Mouse (Mus musculus) liver, adult 2 months (tissue): Measurements from ENCODE around the gene Zfp775. TPM values are rescaled to one million over a fixed set of nuclear protein-coding genes. Genes with fewer than 3 reads are reported as not detected.

Experiments
- DNase-seq: peaks from one replicate; pipeline ENCODE4 v3.0.0-alpha.2; 2011; ENCODE audit warnings: low read depth, low spot score; ENCODE audit errors: extremely low read depth
- H3K27ac ChIP-seq: fragments of 200-500 bp; replicated peaks from 2 replicates; pipeline ENCODE4 v1.5.1; 2012; ENCODE audit warnings: low read depth, mild to moderate bottlenecking, control low read depth, inconsistent platforms, low read length; ENCODE audit not compliant: insufficient read depth
- H3K27me3 ChIP-seq: fragments of 200-500 bp; 2 replicates; pipeline ENCODE4 v1.6.1; 2012; ENCODE audit warnings: mild to moderate bottlenecking, moderate library complexity, low read length, inconsistent platforms; ENCODE audit not compliant: control insufficient read depth, insufficient read depth
- H3K36me3 ChIP-seq: fragments of 200-500 bp; 2 replicates; pipeline ENCODE4 v1.6.1; 2012; ENCODE audit warnings: low read length, inconsistent platforms; ENCODE audit not compliant: control insufficient read depth, insufficient read depth
- H3K4me1 ChIP-seq: fragments of 200-500 bp; 2 replicates; pipeline ENCODE4 v1.6.1; 2011; ENCODE audit warnings: low read length; ENCODE audit not compliant: control insufficient read depth, insufficient read depth
- H3K4me3 ChIP-seq: fragments of 200-500 bp; 2 replicates; pipeline ENCODE4 v1.5.1; 2011; ENCODE audit warnings: low read depth, mild to moderate bottlenecking, control low read depth, low read length, moderate library complexity; ENCODE audit not compliant: insufficient read depth
- H3K79me2 ChIP-seq: fragments of 200-500 bp; 2 replicates; pipeline ENCODE4 v1.6.1; 2012; ENCODE audit warnings: inconsistent platforms, mild to moderate bottlenecking, low read length, moderate library complexity; ENCODE audit not compliant: control insufficient read depth, insufficient read depth
- H3K9ac ChIP-seq: fragments of 200-500 bp; 2 replicates; pipeline ENCODE4 v1.6.1; 2012; ENCODE audit warnings: low read depth, mild to moderate bottlenecking, control low read depth, inconsistent platforms, low read length
- CTCF ChIP-seq: fragments of 200-500 bp; IDR thresholded peaks from 2 replicates; pipeline ENCODE4 v1.5.1; 2011; ENCODE audit warnings: low read depth, low read length, control low read depth
- POLR2A ChIP-seq: fragments of 200-500 bp; IDR thresholded peaks from 2 replicates; pipeline ENCODE4 v1.6.1; 2011; ENCODE audit warnings: low read length, control low read depth; ENCODE audit not compliant: insufficient read depth; ENCODE audit errors: extremely low read depth
- WGBS: fragments of 180-500 bp; shearing (Covaris S2); methylation state at CpG from one replicate; pipeline ENCODE4 v1.1.7; 2018; 5-methylcytosine and 5-hydroxymethylcytosine counted together
- polyA plus RNA-seq: library from polyadenylated mRNA; depleted of rRNA; stranded (reverse); fragments of >200 nt; gene quantifications from 2 replicates; pipeline ENCODE4 v1.2.3, GENCODE M21; 2012
- total RNA-seq: library from RNA; depleted of rRNA; stranded (reverse); fragments of >200 nt; gene quantifications from 2 replicates; pipeline ENCODE4 v1.2.3, GENCODE M21; 2014

Gene Zfp775
- total and polyA plus RNA-seq, 2 experiments, result 0.83 to 2.4 TPM

DNA sequence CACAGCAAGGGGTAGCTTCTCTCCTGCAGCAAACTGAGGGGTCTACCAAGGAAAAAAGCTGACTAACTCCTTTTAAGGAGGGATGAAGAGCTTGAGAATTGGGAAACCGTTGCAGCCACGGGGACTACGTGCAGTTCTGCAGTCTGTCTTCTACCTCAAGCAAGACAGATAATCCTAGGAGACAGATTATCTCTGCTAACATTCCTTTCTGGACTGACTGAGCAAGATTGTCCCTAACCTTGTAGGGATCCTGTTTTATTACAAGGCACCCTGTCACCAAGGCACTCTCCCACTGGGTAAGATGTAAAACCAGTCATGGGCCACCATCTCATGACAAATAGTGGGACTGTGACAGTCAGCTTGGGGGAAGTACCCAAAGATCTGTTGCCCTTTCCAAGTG is 20.6 kb upstream of the Zfp775 start:
- TF ChIP-seq CTCF (no peak), POLR2A (no peak)

DNA sequence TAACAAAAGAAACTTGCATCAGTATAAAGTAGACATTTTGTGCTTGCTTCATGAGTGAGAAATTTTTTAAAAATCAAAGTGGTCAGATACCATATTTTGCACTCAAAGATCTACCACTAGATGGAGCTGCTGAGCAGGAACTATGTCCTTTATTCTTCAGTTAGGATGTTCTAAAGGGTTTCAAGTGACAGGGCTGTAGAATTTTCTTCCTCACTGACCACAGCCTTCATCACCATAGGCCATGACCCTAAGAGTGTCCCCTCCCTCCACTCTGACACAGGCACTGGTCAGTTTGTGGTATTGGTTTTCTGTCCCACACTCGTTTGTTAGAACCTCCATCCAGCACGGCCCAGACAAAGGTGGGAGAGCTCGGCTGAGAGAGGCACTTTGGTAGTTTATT is 19.8 kb upstream of the Zfp775 start:
- H3K4me3 ChIP-seq, result no peak overlapping the region
- DNase-seq, result peak; percentile 60

More for the DNA sequence above, 20.6 kb upstream of the Zfp775 start:
- no peak for DNase-seq
- H3K36me3 ChIP-seq, result no peaks in the 10 kb centered on the region
- H3K9ac ChIP-seq, result no peak overlapping the region
- WGBS, result 72% methylated on average over 3 of the region's 3 CpGs
- H3K79me2 ChIP-seq, result no peaks in the 10 kb centered on the region
- H3K27ac ChIP-seq, result no peak overlapping the region
- H3K27me3 ChIP-seq, result no peaks in the 10 kb centered on the region
- H3K4me3 ChIP-seq, result no peak overlapping the region
- peaks cover 3% of the 10 kb centered on the region; the same call in 1 of the 2 replicates for H3K4me1 ChIP-seq

DNA sequence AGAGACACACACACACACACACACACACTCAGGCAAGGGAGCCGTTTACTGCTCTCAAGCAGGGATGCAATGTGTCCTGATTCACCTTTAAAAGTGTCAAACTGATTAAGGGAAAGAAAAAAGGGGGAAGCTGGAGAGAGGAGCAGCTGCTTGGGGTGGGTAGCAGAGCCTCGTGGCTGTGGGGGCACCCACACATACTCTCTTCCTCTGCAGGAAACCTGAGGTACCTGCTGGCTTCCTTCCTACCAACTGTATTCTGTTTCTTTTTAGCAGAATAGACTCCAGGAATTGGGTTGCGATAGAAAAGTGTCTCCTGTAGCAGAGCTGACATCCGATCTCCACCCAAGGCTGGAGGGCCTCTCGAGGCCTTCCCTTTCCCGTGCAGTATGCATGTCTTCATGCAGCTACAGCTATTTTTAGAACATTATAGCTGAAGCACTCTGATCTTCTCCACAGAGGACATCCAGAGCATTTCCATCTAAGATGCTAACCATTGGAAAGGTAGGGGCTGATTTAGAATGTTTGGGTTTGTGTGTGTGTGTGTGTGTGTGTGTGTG is 12.6 kb upstream of the Zfp775 start, which contains the start of gene Gm45021:
Gm45021 (plus strand) TSS at position 417 of the 557 bp plus-strand sequence.
- H3K27ac ChIP-seq, result no peak within 1 kb of the TSS
- H3K4me1 ChIP-seq, result peaks cover 15% of the 10 kb centered on the region
- WGBS, result 72% methylated on average over 6 of the region's 6 CpGs
- H3K9ac ChIP-seq, result no peak within 1 kb of the TSS
- no peaks in the 10 kb centered on the region for H3K36me3 ChIP-seq
- TF ChIP-seq CTCF (no peak), POLR2A (no peak)
- no peak within 1 kb of the TSS for H3K4me3 ChIP-seq
- H3K79me2 ChIP-seq, result peaks cover 4% of the 10 kb centered on the region; the same call in 1 of the 2 replicates
- DNase-seq, result no peak
- H3K27me3 ChIP-seq, result no peaks in the 10 kb centered on the region

More for the DNA sequence above, 19.8 kb upstream of the Zfp775 start:
- Histone ChIP-seq H3K36me3 (no peaks in the 10 kb centered on the region), H3K9ac (no peak overlapping the region), H3K79me2 (no peaks in the 10 kb centered on the region), H3K27ac (no peak overlapping the region), H3K27me3 (no peaks in the 10 kb centered on the region), H3K4me1 (peaks cover 3% of the 10 kb centered on the region; the same call in 1 of the 2 replicates)
- 88% methylated on average over 3 of the region's 3 CpGs for WGBS
- TF ChIP-seq CTCF, result peak; percentile 29
- no peak for TF ChIP-seq POLR2A

DNA sequence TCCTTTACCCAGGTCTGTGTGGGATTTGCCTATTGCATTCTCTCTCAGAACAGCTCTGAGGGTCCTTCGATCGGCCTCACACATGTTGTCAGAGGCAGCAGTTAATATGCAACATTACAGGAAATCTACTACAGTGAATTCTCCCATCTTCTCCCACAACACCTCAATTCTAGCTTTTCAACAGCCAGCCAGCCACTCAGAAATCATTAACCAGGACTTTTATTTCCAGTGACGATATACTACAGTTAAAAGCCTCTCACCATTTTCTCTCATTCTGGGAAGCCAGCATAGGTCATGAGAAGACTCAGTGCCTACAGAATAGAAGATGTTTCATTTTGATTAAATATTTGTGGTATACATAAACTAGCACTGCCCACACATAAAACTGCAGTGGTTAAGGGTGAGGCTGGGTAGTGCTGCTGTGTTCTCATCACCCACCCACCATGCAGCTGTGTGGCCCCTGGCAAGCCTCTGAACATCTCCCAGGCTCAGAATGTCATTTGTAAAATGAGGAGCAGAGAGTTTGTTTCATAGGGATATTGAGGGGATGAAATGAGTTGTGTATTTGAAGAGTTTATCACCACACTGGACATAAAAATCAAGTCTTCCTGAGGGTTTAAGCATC is 10.5 kb upstream of the Zfp775 start:
- Histone ChIP-seq H3K27ac (peak overlapping the region; percentile 90), H3K36me3 (peaks cover 4% of the 10 kb centered on the region)

DNA sequence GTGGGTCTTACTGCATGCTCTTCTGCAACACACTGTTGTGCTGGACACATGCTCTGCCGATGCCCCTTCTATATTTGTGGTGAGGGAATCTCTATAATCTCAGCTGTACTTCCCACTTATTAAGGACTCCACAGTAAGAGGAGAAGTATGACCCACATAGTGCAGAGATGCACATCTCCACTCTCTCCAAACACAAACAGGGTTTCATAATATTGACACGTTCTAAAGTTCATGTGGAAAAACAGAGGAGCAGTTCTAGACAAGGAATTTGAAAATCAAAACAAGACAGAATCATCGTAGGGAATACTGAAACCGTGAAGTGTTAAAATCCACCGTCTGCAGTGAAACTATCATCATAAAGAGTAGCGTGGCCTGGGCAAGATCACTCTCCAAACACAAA is 10.0 kb upstream of the Zfp775 start:
- H3K36me3 ChIP-seq, result peaks cover 9% of the 10 kb centered on the region
- peaks cover 26% of the 10 kb centered on the region for H3K79me2 ChIP-seq
- TF ChIP-seq POLR2A, result no peak
- TF ChIP-seq CTCF, result no peak
- no peaks in the 10 kb centered on the region for H3K27me3 ChIP-seq
- 32% methylated on average over 6 of the region's 6 CpGs for WGBS
- peak; percentile 93 for DNase-seq
- H3K4me3 ChIP-seq, result no peak overlapping the region
- peaks cover 19% of the 10 kb centered on the region for H3K4me1 ChIP-seq
- peak overlapping the region; percentile 90 for H3K27ac ChIP-seq
- peak overlapping the region; percentile 4; the same call in 1 of the 2 replicates for H3K9ac ChIP-seq

More for the DNA sequence above, 10.5 kb upstream of the Zfp775 start:
- Histone ChIP-seq H3K9ac (0 out of 2 replicates have a peak overlapping the region, but pooled peaks have one; percentile 25), H3K4me1 (peaks cover 19% of the 10 kb centered on the region), H3K4me3 (no peak overlapping the region), H3K27me3 (no peaks in the 10 kb centered on the region), H3K79me2 (peaks cover 20% of the 10 kb centered on the region)
- no peak for TF ChIP-seq CTCF
- TF ChIP-seq POLR2A, result no peak
- 22% methylated on average over 3 of the region's 3 CpGs for WGBS
- peak; percentile 71 for DNase-seq
